Mouse (Mus musculus): ENCODE data around the gene Zfyve27.
A peak's percentile ranks its signal among the peaks of the same experiment; 100 is the strongest.

Zfyve27 gene

GRCm38 (mm10) chr19:42177461-42177860 lies 13.7 kb downstream of the Zfyve27 start:
- ATAC-seq (ENCODE audit: low TSS enrichment): no peak

DNA sequence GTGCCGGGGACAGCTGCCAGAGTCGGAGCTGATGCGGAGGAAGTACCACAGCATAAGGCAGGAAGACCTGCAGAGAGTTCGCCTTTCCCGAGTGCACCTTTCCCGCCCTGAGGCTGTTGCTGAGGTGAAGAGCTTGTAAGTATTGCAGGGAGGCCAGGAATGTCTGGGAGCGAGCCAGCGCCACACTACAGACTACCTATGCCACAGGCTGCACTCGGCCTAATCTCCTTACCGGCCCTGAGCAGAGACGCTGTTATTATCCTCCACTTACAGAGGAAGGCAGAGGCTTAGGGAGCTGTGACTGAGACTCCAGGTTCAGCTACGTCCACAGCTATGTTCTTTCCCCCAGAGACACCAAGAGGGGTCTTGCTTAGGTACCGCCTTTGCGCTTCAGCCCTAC lies 15.6 kb downstream of the Zfyve27 start:
- no peak for ATAC-seq (ENCODE audit: low TSS enrichment)

DNA sequence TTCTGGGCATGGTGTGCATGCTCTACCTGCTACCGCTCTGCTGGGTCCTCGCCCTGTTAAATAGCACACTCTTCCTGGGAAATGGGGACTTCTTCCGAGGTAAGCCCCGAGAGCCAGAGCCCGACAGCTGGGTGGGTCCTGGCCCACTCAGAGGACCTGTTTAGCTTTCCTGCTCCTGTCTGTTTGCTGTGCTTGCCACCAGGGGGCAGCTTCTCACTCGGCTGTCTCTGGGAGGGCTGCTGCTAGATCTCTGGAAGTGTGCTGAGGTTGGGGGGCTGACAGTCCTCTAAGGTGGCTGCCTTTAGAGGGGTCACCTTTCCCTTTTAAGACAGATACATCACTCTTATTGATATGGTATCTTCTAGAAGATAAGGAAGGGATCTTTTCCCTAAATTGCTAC lies 18.9 kb downstream of the Zfyve27 start:
- 0 out of 2 replicates have a peak, but pooled peaks have one; percentile 63 for ATAC-seq (ENCODE audit: low TSS enrichment)

- no peak for ATAC-seq (ENCODE audit: low TSS enrichment)
These were observed 26.0 kb downstream of the Zfyve27 start for GRCm38 (mm10) chr19:42189735-42190134.

DNA sequence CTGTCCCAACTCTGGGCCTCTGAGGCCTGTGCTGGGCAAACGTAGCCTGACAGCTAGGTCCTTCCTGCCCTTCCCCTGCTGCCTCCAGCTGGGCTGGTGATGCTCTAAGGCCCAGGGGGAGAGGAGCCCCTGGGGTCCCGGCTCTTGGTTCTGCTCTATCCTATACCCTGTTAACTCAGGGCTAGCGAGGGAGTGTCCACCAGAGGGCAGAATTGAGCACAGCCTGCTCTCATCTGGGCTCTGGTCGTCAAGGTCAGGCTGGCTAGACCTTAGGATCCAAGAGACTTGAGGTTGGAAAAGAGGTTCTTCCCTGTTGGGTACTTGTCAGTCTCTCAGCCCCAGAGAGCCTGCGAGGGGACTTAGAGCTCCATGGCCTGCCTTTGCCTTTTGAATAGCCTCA lies 26.7 kb downstream of the Zfyve27 start:
- ATAC-seq (ENCODE audit: low TSS enrichment): peak; percentile 63

GRCm38 (mm10) chr19:42193311-42193710 lies 29.6 kb downstream of the Zfyve27 start:
- no peak for ATAC-seq (ENCODE audit: low TSS enrichment)

DNA sequence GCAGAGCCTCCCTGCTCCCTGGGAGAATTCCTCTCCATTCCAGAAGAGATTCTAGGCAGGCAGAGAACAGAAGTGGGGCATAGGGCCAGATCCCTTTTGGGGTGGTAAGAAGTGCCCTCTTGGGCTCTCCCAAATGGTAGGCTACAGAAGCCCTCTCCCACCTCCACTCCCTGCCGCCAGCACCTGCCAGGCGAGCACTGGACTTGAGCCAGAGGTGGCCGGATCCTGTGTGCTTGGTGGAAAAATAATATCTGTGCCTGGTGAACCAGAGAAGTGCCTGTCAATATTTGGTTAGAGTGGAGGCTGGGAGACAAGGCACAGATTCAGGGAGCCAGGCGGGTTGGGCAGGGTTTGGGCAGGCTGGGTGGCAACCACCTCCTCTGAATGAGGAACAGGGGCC lies 32.6 kb downstream of the Zfyve27 start:
- ATAC-seq (ENCODE audit: low TSS enrichment): no peak

DNA sequence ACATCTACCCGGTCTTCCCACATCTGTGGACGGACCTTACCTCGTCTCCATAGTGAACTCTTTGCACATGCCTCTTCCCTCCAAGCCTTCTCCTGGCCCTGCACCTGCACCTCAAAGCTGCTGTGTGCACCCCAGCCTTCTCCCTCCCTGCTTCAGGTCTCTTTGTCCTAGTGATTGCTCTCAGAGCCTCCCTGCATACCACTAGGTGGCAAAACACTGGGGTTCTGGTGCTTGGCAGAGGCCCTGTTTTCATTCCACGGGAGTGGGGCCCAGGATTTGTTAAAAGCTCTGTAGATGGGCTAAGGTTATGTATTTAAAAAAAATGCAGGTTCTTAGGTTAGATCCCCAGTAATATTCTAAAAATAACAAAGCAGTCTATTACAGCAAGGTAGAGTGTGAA lies 33.3 kb downstream of the Zfyve27 start:
- peak; percentile 56 for ATAC-seq (ENCODE audit: low TSS enrichment)

DNA sequence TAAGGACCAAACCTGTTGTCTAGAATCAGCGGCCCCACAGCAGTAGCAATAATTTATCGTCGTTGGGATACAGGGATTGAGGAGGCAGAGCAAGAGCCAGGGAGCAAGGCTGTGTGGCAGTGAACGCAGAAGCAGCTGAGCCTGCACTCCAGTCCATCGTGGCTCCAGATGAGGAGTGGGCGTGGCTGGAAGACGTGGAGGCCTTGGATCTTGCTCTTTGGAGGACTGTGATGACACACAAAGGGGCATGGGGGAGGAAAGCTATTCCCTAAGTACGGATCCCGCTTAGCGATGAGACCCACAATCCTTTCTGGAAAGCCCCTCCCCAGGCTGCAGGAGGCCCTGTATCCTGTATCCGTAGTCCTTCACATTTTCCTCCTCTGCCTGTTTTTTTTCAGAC lies 34.3 kb downstream of the Zfyve27 start:
- no peak for ATAC-seq (ENCODE audit: low TSS enrichment)

- no peak for ATAC-seq (ENCODE audit: low TSS enrichment)
These were observed 38.1 kb downstream of the Zfyve27 start, which contains the start of gene Sfrp5 for GRCm38 (mm10) chr19:42201696-42202381. Sfrp5 (minus strand) TSS chr19:42202252.

GRCm38 (mm10) chr19:42202467-42202866 lies 38.7 kb downstream of the Zfyve27 start:
- ATAC-seq (ENCODE audit: low TSS enrichment): no peak

- ATAC-seq (ENCODE audit: low TSS enrichment): no peak
These were observed 40.6 kb downstream of the Zfyve27 start for GRCm38 (mm10) chr19:42204306-42204705.

DNA sequence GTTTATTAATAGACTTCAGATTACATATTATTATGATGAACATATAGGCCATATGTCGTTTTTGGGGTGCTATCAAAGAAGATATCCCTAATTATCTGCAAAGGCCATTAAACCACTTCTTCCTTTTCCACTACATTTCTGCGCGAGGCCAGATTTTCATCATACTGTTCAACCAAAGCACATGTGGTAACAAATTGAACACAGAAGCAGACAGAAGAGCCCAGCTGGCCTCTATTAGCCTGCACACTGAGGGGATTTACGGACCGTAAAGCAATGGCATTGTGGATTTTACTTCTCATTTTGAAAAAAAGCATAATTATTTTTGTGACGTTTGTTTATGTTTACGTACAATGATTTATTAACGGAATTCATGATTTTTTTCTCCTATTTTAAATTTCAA lies 41.5 kb downstream of the Zfyve27 start:
- no peak for ATAC-seq (ENCODE audit: low TSS enrichment)

- ATAC-seq (ENCODE audit: low TSS enrichment): no peak
These were observed 45.7 kb downstream of the Zfyve27 start for GRCm38 (mm10) chr19:42209485-42209884.

- no peak for ATAC-seq (ENCODE audit: low TSS enrichment)
These were observed 46.2 kb downstream of the Zfyve27 start for GRCm38 (mm10) chr19:42209976-42210375.

GRCm38 (mm10) chr19:42211936-42212335 lies 48.2 kb downstream of the Zfyve27 start:
- ATAC-seq (ENCODE audit: low TSS enrichment): no peak

DNA sequence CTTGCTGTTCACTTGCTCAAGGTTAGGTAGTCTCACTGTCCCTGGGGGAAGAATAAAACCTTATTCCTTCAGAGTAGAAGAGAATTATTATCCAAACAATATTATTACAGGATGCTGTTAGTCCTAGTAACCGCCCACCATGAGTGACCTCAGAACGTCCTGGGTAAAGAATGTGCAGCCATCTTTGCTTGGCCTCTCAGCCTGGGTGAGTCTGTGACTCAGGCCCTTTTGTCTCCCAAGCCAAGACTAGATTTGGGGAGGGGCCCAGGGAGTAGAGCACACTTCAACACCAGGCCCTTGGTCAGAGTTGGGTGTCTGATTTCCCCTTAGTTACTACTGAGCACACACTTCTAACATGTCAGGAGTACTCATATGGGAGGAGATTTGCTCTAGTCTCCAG lies 50.9 kb downstream of the Zfyve27 start:
- ATAC-seq (ENCODE audit: low TSS enrichment): no peak

GRCm38 (mm10) chr19:42216699-42217373 lies 53.1 kb downstream of the Zfyve27 start:
- no peak for ATAC-seq (ENCODE audit: low TSS enrichment)

- peak; percentile 96 for ATAC-seq (ENCODE audit: low TSS enrichment)
These were observed 53.6 kb downstream of the Zfyve27 start for GRCm38 (mm10) chr19:42217374-42217763.

DNA sequence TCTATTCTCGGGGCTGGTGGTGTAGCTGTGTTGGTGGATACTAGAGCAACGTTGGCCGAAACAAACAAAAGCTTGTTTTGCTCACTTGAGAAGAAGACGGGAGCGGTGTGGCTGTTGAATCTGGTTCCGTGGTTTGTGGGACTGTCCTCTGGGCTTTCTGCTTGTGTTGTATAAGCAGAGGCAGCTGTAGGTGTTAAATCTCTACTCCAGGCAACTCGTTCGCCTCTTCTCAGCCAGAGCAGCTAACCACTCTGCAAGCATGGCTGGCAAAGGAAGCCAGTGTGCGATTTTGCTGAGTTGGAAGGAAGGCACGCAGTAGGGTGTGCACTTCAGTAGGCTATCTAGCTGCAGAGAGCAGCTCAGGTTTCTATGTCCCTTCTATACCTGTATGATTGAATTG lies 62.7 kb downstream of the Zfyve27 start:
- peak; percentile 90 for ATAC-seq (ENCODE audit: low TSS enrichment)

- no peak for ATAC-seq (ENCODE audit: low TSS enrichment)
These were observed 65.9 kb downstream of the Zfyve27 start for GRCm38 (mm10) chr19:42229499-42230287.

GRCm38 (mm10) chr19:42230288-42230568 lies 66.5 kb downstream of the Zfyve27 start:
- no peak for ATAC-seq (ENCODE audit: low TSS enrichment)

DNA sequence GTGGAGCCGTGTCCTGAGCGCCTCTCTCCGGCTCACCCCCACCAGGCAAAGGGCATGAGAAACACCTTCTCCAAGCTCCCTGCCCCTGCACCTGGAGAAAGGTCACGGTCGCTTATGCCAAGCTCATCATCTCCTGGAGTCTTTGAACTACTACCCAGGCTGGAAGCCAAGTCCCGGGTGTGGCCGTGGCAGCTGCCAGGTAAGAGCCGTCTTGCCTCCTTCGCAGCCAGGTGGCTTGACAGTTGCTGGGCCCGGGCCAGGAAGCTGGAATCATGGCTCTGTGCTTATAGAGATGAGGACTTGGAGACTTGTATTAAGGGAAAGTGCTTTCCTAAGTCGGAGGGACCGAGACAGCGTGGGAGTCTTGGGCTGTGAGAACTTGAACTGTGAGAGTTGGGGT lies 67.2 kb downstream of the Zfyve27 start:
- no peak for ATAC-seq (ENCODE audit: low TSS enrichment)

Data from frontal cortex, adult (tissue).